Mouse (Mus musculus) layer of hippocampus, adult 9-10 months (tissue): ENCODE results near the gene Ifi202b.
"Not testable (repeated sequence)": the region's sequence is repeated elsewhere in the genome, so short reads cannot be mapped to it uniquely, and the experiment has no call there.

Experiments
- DNase-seq: peaks from one replicate; pipeline ENCODE4 v3.0.0; 2022; ENCODE audit warnings: low spot score

Ifi202b gene

GRCm38 (mm10) chr1:173982694-173983305, at the start of gene Ifi202b:
Gene Ifi202b, minus strand, starts transcription at chr1:173982744.
- not testable (repeated sequence) for DNase-seq

DNA sequence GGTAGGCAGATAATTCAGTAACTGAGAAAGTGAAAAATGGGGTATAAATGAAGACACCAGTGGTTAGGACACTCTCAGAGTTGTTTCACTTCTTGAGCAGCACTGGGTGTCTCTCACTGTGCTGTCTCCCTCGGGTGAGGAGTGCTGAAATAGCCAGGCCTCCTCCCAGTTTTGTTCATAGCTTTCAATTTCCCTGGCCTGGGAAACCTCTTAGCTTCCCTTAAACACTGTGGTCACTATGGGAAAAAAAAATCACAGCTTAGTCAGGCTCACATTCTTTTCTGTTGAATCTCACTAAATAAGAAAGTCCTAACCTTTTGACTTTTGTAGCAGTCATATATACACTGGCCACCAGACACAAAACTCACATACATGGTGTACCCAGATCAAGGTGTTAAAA, 49.2 kb upstream of the Ifi202b start, which contains the start of gene Ifi205:
Gene Ifi205, minus strand, starts transcription at position 113 of the 400 bp plus-strand sequence.
- no peak for DNase-seq

DNA sequence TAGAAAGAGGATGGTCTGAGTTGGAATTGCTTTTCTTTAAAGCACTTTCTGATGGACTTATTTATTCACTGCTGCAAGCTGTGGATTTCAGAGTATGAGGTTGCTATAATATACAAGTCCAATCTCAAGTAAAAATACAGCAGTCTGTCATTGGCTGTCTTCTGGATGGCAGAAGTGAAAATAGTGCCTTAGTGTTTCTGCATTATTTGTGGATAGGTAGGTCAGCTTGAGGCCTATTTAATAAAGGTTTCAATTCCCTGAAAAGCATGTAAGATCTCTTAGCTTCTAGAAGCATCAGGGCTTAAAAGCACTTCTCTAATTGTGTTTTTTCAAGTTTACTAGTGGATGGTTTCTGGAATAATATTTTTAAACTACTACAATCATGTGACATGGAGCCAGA, 24.5 kb upstream of the Ifi202b start:
- DNase-seq: not testable (repeated sequence)

GRCm38 (mm10) chr1:174004352-174005109, 22.0 kb upstream of the Ifi202b start:
- not testable (repeated sequence) for DNase-seq

GRCm38 (mm10) chr1:173995003-173995402, 12.5 kb upstream of the Ifi202b start:
- no peak for DNase-seq

GRCm38 (mm10) chr1:173981038-173981437, 1.5 kb downstream of the Ifi202b start:
- not testable (repeated sequence) for DNase-seq

- no peak for DNase-seq
These were observed 4.9 kb downstream of the Ifi202b start for GRCm38 (mm10) chr1:173977622-173978021.

DNA sequence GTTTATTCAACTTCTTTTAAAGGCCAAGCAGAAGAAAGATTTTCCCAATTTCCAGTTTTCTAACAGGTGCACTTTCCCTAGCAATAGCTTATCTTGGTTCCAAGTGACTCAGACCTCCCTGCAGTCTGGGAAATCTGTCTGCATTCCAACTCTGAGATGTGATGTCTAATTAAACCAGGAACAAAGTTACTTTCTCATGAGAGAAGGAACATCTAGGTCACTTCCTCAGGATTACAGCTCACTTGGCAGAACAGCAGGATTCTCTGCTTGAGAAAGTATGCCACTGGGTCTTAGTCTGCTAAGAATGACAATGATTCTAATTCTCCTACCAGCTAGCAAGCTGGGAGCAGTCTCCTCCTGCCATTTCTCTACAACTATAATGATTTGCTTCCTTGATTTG, 9.4 kb downstream of the Ifi202b start:
- DNase-seq: no peak

DNA sequence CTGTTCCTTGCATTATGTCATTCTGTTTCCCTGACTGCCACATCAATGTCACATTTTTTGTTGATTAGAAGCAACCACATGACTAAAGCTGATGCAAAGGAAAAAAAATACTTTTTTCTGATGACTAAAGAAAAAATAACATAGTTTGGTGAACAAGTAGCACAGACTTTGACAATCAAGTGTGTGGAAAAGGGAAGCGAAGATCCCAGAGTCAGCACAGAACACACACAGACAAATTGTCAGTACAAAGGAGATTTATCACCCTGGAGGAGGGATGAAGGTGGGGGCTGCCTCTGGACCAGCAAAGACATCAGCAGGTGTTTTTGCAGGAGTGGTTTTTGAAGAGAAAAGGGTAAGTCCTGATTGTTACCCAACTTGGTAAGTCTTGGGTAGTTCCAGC, 21.1 kb downstream of the Ifi202b start:
- not testable (repeated sequence) for DNase-seq

DNA sequence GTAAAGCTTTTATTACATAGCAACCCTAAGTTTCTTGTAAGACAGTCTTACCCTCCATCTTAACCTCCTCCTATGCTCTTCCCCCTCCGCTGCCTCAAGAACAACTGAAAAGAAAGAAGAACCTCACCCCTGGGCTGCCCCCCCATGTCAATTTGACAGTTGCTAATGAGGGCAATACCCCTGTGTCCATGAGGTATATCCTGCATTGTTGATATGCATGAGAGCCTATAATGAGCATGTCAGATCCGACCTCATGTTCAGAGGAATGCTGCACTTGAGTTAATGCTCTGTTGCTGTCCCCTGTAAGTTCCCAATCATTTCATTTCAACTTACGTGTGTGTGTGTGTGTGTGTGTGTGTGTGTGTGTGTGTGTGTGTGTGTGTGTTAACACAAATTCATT, 22.5 kb downstream of the Ifi202b start:
- DNase-seq: not testable (repeated sequence)

DNA sequence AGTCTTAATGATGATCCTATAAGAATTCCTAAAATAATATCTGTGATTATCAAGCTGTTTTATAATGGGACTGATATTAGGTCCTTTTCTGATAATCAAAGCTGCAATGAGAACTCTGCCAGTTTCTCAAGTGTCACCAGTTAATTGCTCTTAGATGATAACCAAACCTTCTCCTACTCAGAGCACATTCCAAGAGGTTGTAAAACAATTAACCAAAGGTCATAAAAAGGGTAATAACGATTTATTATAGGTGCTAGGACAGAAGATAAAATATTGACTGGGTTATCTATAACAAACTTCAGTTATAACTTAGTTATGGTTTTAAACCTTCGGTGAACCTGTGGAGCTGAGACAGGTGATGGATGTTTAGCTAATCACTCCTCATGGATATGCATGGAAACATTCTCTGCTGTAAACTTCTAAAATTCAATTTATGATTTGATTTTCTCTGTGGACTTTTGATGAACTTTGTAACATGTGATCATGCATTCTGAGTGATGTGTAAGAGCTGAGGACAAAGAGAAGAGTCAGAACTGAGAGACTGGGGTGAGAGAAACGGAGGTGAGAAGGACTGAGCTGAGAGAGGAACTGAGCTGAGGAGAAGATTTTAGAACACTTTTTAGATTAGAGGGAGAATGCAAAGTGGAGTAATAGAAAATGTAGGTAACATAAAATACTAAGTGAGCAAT, 26.6 kb downstream of the Ifi202b start:
- not testable (repeated sequence) for DNase-seq

GRCm38 (mm10) chr1:173955071-173955796, 27.3 kb downstream of the Ifi202b start:
- DNase-seq: no peak

GRCm38 (mm10) chr1:173953563-173953962, 29.0 kb downstream of the Ifi202b start:
- DNase-seq: no peak

DNA sequence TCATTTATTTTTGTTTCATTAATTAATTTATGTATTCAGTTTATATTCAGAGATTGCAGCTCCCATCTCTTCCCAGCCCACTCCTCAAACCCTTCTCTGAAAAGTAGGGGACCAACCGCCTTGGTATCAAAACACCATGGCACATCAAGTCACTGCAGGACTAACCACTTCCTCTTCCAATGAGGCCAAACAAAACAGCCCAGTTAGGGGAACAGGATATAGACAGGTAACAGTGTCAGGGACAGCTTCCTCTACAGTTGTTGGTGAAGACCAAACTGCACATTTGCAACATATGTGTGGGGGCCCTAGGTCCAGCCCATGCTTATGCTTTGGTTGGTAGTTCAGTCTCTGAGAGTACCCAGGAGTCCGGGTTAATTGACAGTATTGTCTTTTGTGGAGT, 33.5 kb downstream of the Ifi202b start:
- DNase-seq: not testable (repeated sequence)

DNA sequence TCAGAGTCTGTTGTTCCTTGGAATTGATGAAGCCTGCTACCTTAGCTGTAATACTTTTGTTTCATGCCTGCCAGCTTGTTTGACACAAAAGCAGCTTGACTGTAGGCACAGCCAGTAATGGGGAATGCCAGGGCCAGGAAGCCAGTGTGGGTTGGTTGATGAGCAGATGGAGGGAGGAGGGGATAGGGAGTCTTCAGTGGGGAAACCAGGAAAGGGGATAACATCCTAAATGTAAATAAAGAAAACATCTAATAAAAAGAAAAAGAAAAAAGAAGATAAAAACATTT, 39.8 kb downstream of the Ifi202b start:
- DNase-seq: peak; percentile 30

- DNase-seq: not testable (repeated sequence)
These were observed 40.4 kb downstream of the Ifi202b start, which contains the start of the genes Mndal and Ifi203 for GRCm38 (mm10) chr1:173941924-173942779. Gene Mndal, minus strand, starts transcription at chr1:173942491. Gene Ifi203, minus strand, starts transcription at chr1:173942672.

GRCm38 (mm10) chr1:173941522-173941921, 41.0 kb downstream of the Ifi202b start:
- DNase-seq: not testable (repeated sequence)

DNA sequence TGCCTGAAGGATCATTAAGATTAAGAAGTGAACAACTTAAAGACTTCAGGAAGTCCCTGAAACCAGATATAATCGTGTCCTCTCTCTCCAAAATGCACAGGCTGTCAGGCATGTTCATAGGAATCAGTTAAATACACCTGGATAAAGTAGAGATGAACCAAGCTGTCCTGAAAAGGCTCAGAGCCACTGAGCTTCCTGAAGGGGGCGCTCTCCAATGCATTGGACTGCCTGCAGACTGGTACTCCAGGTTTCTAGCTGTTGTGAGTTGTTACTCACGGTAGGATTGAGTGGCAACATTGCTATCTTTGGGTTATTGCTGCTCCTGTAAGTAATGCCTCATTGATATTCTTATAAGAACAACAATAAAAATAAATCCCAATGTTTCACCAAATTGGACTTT, 63.3 kb downstream of the Ifi202b start:
- not testable (repeated sequence) for DNase-seq

GRCm38 (mm10) chr1:173914559-173914958, 68.0 kb downstream of the Ifi202b start:
- DNase-seq: no peak

DNA sequence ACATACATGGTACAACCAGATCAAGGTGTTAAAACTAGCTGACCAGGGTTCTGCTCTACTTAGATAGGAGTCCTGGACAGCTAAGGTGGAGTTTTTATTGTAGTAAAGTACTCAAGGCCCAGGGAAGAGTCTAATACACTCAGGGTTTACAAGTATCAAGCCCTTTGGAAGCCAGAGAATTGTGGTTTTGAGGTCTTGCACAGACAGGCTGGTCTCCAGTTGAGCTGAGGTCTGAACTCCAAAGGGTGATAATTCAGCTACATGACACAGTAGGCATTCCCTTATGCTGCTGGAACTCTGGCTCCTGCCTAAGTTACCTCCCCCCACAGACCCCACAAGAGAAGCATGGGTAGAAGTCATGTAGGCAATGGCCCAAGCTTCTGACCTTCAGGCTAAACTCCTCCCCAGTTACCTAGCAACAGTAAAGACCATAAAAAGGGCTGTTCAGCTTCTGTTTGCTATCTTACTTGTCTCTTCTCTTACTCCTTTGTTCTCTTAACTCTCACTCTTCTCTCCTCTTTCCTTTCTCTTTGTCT, 69.2 kb downstream of the Ifi202b start:
- not testable (repeated sequence) for DNase-seq
